Mouse (Mus musculus) embryonic facial prominence, embryonic 11.5 days (tissue): ENCODE data around the gene Klf11. TPM values are rescaled to one million over a fixed set of nuclear protein-coding genes. Genes with fewer than 3 reads are reported as not detected.

Experiments used
- ATAC-seq: fragments of 200-750 bp; cut with Nextera tagmentation; replicated peaks from 2 replicates; pipeline ENCODE4 v1.8.0; 2017; ENCODE audit warnings: low read depth; ENCODE audit not compliant: insufficient number of reproducible peaks, low FRiP score, low TSS enrichment
- DNase-seq: peaks from one replicate; pipeline ENCODE4 v3.0.0-alpha.2; 2015; ENCODE audit warnings: low spot score
- H3K27ac ChIP-seq: fragments of 300-500 bp; sonication (generic); replicated peaks from 2 replicates; pipeline ENCODE4 v1.5.1; 2014; ENCODE audit warnings: mild to moderate bottlenecking, low read depth, low read length, control low read depth
- H3K27me3 ChIP-seq: fragments of 300-500 bp; sonication (generic); 2 replicates; pipeline ENCODE4 v1.6.1; 2014; ENCODE audit warnings: mild to moderate bottlenecking, low read length, moderate library complexity, mixed read lengths; ENCODE audit not compliant: control insufficient read depth, insufficient read depth
- H3K36me3 ChIP-seq: fragments of 300-500 bp; sonication (generic); replicated peaks from 2 replicates; pipeline ENCODE4 v1.6.1; 2014; ENCODE audit warnings: low read depth, mild to moderate bottlenecking, low read length, moderate library complexity, mixed read lengths; ENCODE audit not compliant: control insufficient read depth, insufficient read depth
- H3K4me1 ChIP-seq: fragments of 300-500 bp; sonication (generic); 2 replicates; pipeline ENCODE4 v1.6.1; 2014; ENCODE audit warnings: low read length, mixed read lengths; ENCODE audit not compliant: control insufficient read depth, insufficient read depth
- H3K4me2 ChIP-seq: fragments of 300-500 bp; sonication (generic); 2 replicates; pipeline ENCODE4 v1.6.1; 2014; ENCODE audit warnings: low read depth, mild to moderate bottlenecking, control low read depth, low read length, moderate library complexity
- H3K4me3 ChIP-seq: fragments of 300-500 bp; sonication (generic); 2 replicates; pipeline ENCODE4 v1.5.1; 2014; ENCODE audit warnings: low read depth, low read length, control low read depth
- H3K9ac ChIP-seq: fragments of 300-500 bp; sonication (generic); replicated peaks from 2 replicates; pipeline ENCODE4 v1.6.1; 2014; ENCODE audit warnings: mild to moderate bottlenecking, control low read depth, low read length
- H3K9me3 ChIP-seq: fragments of 300-500 bp; sonication (generic); replicated peaks from 2 replicates; pipeline ENCODE4 v1.6.1; 2016; ENCODE audit warnings: mild to moderate bottlenecking, low read length, inconsistent platforms, mixed read lengths; ENCODE audit not compliant: control insufficient read depth
- WGBS: fragments of 180-500 bp; shearing (Covaris S2); extraction: QIAGEN DNeasy Blood & Tissue Kit; methylation state at CpG from one replicate; pipeline ENCODE4 v1.1.7; 2014; 5-methylcytosine and 5-hydroxymethylcytosine counted together
- polyA plus RNA-seq: library from polyadenylated mRNA; unstranded; fragments of >200 nt; fragmentation: Nextera tagmentation; extraction: Ambion mirVana; gene quantifications from 2 replicates; pipeline ENCODE4 v1.2.1, GENCODE M21; 2014

Klf11 gene
- polyA plus RNA-seq, 1 experiment from 2014 or later = 12.8 TPM

DNA sequence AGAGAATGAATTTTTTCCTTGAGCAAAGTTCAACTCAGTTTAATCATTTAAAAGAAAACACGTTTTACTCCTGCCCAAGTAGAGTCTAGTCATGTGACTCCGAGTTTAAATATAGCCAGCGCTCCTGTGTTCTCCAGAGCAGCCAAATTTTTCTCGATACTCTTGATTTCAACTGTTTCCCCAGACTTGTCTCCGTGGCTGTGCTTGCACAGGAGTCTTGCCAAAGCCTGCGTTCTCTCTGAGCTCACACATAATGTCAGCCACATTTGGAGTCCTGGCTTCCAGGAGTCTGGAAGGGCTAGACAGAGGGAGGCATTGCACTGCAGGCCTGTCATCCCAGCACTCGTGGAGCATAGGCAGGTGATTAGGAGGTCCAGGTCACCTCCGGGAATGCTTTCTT is 31.5 kb downstream of the Klf11 start:
- ATAC-seq = no peak
- Histone ChIP-seq H3K4me2 (no peak overlapping the region), H3K36me3 (no peaks in the 10 kb centered on the region), H3K4me3 (no peak overlapping the region), H3K27ac (no peak overlapping the region), H3K9ac (no peak overlapping the region), H3K9me3 (no peaks in the 10 kb centered on the region), H3K27me3 (peaks cover 15% of the 10 kb centered on the region), H3K4me1 (no peaks in the 10 kb centered on the region)
- WGBS = 44% methylated on average over 8 of the region's 8 CpGs
- no peak for DNase-seq

DNA sequence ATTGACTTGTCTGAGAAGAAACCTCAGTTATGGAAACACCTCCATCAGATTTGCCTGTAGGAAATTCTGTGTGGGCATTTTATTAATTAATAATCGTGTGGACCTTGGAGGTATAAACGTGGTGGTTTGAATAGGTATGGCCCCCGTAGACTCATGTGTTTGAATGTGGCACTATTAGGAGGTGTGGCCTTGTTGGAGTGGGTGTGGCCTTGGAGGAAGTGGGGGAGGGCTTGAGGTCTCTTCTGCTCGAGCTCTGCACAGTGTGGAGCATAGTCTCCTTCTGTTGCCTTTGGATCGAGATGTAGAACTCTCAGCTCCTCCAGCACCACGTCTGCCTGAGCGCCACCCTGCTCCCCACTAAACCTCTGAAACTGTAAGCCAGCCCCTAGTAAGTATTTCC is 32.4 kb downstream of the Klf11 start:
- Histone ChIP-seq H3K9ac (no peak overlapping the region), H3K4me1 (no peaks in the 10 kb centered on the region), H3K4me3 (no peak overlapping the region), H3K4me2 (no peak overlapping the region), H3K27me3 (peaks cover 15% of the 10 kb centered on the region), H3K36me3 (no peaks in the 10 kb centered on the region), H3K9me3 (no peaks in the 10 kb centered on the region), H3K27ac (no peak overlapping the region)
- DNase-seq (no peak), ATAC-seq (no peak)
- 62% methylated on average over 7 of the region's 7 CpGs for WGBS

DNA sequence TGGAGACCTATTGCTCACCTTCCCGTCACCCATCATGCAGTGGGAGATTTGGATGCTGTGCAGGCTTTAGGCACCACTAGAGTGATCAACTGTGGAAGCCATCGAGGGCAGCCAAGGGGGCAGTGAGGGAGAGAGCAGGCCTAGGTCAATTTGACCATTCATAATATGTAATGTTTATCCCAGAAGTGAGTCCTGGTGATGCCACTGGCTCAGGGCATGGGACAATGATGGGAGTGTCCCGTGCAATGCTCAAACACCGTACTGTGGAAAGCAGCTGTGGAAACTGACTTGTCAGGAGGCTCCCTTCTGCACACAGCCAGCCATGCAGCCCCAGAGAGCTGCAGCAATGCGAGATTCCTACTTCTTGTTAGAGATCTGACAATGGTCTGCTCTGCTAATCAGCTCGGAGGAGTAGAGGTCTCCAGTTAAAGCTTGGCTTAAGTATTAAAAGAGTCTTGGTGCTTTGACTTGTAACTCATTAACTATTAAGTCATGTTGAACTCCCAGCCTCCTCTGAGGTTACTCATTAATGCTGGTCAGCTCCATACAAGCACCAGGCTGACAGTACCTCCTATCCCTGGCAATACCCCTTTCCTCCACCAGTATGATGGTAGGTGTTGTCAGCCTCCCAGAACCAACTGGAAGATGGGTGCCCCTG is 35.1 kb downstream of the Klf11 start:
- Histone ChIP-seq H3K27ac (no peak overlapping the region), H3K27me3 (peaks cover 10% of the 10 kb centered on the region), H3K4me2 (no peak overlapping the region), H3K36me3 (no peaks in the 10 kb centered on the region), H3K9me3 (no peaks in the 10 kb centered on the region), H3K9ac (no peak overlapping the region), H3K4me1 (no peaks in the 10 kb centered on the region), H3K4me3 (no peak overlapping the region)
- DNase-seq (no peak), ATAC-seq (no peak)
- 79% methylated on average over 6 of the region's 6 CpGs for WGBS

DNA sequence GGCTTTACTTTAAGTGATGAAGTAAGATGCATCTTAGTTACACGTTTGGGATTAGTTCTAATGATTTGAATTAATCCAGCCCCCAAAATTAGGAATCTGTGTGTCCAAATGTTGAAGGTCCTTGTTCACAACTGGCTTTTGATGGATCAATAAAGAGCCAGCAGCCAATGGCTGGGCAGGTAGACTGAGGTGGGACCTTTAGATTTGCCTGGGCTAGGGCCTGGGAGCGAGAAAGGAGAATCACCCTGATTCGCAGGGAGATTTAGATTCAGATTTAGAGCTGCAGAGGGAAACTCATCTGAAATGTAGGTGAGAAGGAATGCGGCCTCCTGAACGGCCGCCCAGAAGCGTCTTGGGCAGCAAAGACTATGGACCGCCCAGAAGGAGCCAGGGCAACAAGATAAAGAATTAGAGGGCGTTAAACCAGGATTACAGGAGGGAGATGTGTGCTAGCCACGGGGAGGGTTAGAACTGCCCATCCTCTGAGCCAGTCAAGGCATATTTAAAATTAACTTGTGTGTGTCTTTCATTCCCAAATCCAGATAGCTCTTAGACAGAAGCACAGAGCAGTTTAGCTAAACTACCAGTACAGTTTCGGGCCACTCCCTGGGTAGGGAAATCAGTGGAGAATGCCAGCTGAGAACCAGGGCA is 35.7 kb downstream of the Klf11 start:
- DNase-seq (no peak), ATAC-seq (no peak)
- Histone ChIP-seq H3K9ac (no peak overlapping the region), H3K27me3 (peaks cover 4% of the 10 kb centered on the region), H3K4me2 (no peak overlapping the region), H3K27ac (no peak overlapping the region), H3K4me1 (no peaks in the 10 kb centered on the region), H3K36me3 (no peaks in the 10 kb centered on the region), H3K4me3 (no peak overlapping the region), H3K9me3 (no peaks in the 10 kb centered on the region)
- 79% methylated on average over 11 of the region's 11 CpGs for WGBS

DNA sequence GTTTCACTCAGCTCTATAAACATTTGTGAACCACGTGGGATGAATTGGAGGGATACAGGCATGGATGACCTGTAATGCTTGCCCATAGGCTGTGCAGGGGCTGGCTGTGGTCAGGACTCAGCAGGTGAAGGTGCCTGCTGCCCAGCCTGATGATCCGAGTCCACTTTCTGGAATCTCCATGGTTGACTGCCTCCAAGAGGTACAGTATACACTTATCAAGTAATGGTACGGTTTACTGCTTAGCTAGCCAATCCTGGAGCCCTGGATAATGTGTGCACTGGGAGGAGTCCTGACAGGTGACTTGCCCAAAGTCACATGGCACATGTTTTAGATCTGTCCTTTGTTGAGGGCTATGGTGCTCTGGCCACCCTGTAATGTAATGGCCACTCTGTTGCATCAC is 39.3 kb downstream of the Klf11 start:
- H3K4me1 ChIP-seq = no peaks in the 10 kb centered on the region
- no peak overlapping the region for H3K27ac ChIP-seq
- H3K27me3 ChIP-seq = no peaks in the 10 kb centered on the region
- no peaks in the 10 kb centered on the region for H3K36me3 ChIP-seq
- H3K4me3 ChIP-seq = no peak overlapping the region
- ATAC-seq = no peak
- H3K9me3 ChIP-seq = no peaks in the 10 kb centered on the region
- no peak overlapping the region for H3K9ac ChIP-seq
- H3K4me2 ChIP-seq = no peak overlapping the region
- no peak for DNase-seq
- WGBS = 88% methylated on average over 3 of the region's 3 CpGs

DNA sequence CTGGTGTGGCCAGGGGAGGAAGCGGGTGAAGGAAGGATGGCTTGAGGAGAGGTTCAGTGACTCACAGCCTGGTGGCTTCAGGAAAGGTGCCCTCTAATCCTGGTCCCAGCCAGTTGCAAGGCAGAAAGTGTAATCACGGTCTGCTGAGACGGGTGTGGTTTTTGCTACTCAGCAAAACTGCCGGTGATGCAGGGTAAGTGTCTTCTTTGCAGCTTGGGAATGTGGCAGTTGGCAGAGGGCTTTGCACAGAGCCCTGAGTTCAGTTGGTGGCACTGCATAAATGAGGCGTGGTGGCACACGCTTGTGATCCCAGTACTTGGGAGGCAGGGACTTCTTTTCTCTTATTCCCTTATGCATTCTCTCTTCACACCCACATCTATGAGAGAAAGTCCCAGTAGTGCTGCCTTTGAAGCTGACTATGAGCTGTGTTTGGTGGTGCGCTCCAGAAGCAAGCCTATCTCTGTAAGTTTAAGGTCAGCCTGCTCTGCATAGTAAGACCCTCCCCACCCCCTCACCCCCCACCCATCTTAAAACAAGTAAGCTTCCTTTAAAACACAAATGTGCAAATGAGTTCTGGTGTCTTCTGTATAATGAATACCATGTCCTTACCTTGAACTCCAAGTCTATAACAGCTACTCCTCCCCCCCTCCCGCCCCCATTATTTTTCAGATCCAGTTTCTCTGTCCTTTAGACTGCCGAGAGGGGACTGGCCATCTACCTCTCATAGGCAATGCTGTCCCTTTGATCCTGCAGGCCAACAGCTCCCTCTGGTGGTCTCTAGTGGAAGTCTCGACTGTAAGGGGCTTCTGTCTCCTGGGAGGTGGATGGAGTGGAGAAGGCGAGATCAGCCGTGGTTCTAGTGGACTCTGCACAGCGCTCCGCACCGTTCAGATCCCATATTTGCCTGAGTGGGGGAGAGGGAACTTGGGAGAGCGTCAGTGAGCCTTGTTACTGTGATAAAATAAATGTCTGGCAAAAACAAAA is 45.7 kb downstream of the Klf11 start:
- H3K9me3 ChIP-seq = no peaks in the 10 kb centered on the region
- no peaks in the 10 kb centered on the region for H3K36me3 ChIP-seq
- WGBS = 42% methylated on average over 16 of the region's 16 CpGs
- no peaks in the 10 kb centered on the region for H3K27me3 ChIP-seq
- no peak overlapping the region for H3K27ac ChIP-seq
- ATAC-seq (peak; percentile 89), DNase-seq (peak; percentile 91)
- no peak overlapping the region for H3K4me3 ChIP-seq
- no peak overlapping the region for H3K9ac ChIP-seq
- H3K4me1 ChIP-seq = no peaks in the 10 kb centered on the region
- no peak overlapping the region for H3K4me2 ChIP-seq

DNA sequence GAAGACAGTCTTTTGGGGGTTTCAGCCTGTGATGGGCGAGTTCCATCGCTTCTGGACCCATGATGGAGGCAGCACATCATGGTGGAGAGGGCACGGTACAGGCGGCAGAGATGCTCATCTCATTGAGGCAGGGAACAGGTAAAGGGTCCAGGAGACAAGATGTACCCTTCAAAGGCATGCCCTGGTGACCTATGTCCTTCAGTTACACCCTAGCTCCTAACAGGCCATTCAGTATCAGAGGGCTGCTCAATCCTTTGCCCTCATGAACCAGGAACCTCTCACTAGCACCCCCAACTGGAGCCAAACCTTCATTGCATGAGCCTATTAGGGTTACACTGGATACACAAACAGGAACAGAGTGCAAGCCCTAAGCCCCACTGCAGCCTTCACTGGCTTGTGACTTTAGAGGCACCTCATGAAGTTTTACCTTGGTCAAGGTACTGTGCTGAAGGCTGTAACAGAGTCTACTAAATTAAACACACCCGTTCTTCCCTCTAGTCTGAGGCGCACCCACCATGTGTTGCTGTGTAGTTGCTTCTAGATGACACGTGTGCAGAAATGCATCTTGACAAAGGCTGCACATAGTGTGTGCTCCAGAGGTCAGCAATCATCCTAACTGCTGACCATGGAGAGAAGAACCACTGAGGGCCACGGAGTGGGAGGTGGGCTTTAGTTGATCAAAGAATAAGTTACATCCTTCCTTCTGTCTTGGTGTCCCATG is 46.6 kb downstream of the Klf11 start:
- no peak overlapping the region for H3K4me3 ChIP-seq
- DNase-seq (no peak), ATAC-seq (peak; percentile 25; the same call in 1 of the 2 replicates)
- no peaks in the 10 kb centered on the region for H3K36me3 ChIP-seq
- no peak overlapping the region for H3K27ac ChIP-seq
- H3K4me1 ChIP-seq = no peaks in the 10 kb centered on the region
- no peak overlapping the region for H3K9ac ChIP-seq
- H3K27me3 ChIP-seq = no peaks in the 10 kb centered on the region
- H3K4me2 ChIP-seq = no peak overlapping the region
- 57% methylated on average over 8 of the region's 8 CpGs for WGBS
- H3K9me3 ChIP-seq = no peaks in the 10 kb centered on the region
